Mouse (Mus musculus): ENCODE measurements around the gene Ern2. TPM values are rescaled to one million over a fixed set of nuclear protein-coding genes. Genes with fewer than 3 reads are reported as not detected.

Ern2 gene
- polyA plus RNA-seq, 1 experiment from 2014 or later: 0.25 TPM

GRCm38 (mm10) chr7:122196771-122197170 lies 10.8 kb upstream of the Ern2 start:
- H3K27ac ChIP-seq: no peak overlapping the region
- H3K27me3 ChIP-seq (replicated peaks): no peaks in the 10 kb centered on the region
- no peak overlapping the region for H3K4me2 ChIP-seq (replicated peaks)
- WGBS: 91% methylated on average over 9 of the region's 9 CpGs
- H3K9ac ChIP-seq: no peak overlapping the region
- no peaks in the 10 kb centered on the region for H3K4me1 ChIP-seq
- no peak for ATAC-seq (ENCODE audit: low FRiP score, low read depth)
- no peaks in the 10 kb centered on the region for H3K9me3 ChIP-seq
- no peak overlapping the region for H3K4me3 ChIP-seq
- H3K36me3 ChIP-seq: no peaks in the 10 kb centered on the region

- Histone ChIP-seq H3K9ac (no peak overlapping the region), H3K9me3 (no peaks in the 10 kb centered on the region), H3K4me3 (no peak overlapping the region), H3K36me3 (no peaks in the 10 kb centered on the region), H3K27me3 (replicated peaks) (no peaks in the 10 kb centered on the region), H3K4me2 (replicated peaks) (no peak overlapping the region), H3K4me1 (no peaks in the 10 kb centered on the region), H3K27ac (no peak overlapping the region)
- no peak for ATAC-seq (ENCODE audit: low FRiP score, low read depth)
Measured at GRCm38 (mm10) chr7:122193919-122194318, 7.9 kb upstream of the Ern2 start.

- H3K9me3 ChIP-seq: no peaks in the 10 kb centered on the region
Measured at GRCm38 (mm10) chr7:122191097-122191496, 5.1 kb upstream of the Ern2 start.

GRCm38 (mm10) chr7:122189484-122189883 lies 3.5 kb upstream of the Ern2 start:
- H3K9me3 ChIP-seq: no peaks in the 10 kb centered on the region
- WGBS: 36% methylated on average over 7 of the region's 7 CpGs
- no peak for ATAC-seq (ENCODE audit: low FRiP score, low read depth)
- no peak overlapping the region for H3K4me2 ChIP-seq (replicated peaks)
- no peak overlapping the region for H3K27ac ChIP-seq
- H3K27me3 ChIP-seq (replicated peaks): no peaks in the 10 kb centered on the region
- H3K4me1 ChIP-seq: no peaks in the 10 kb centered on the region
- H3K36me3 ChIP-seq: no peaks in the 10 kb centered on the region
- no peak overlapping the region for H3K9ac ChIP-seq
- no peak overlapping the region for H3K4me3 ChIP-seq

More at GRCm38 (mm10) chr7:122191097-122191496, 5.1 kb upstream of the Ern2 start:
- Histone ChIP-seq H3K9ac (no peak overlapping the region), H3K36me3 (no peaks in the 10 kb centered on the region), H3K27me3 (replicated peaks) (no peaks in the 10 kb centered on the region), H3K4me1 (no peaks in the 10 kb centered on the region), H3K4me3 (no peak overlapping the region), H3K4me2 (replicated peaks) (no peak overlapping the region), H3K27ac (no peak overlapping the region)
- WGBS: 62% methylated on average over 10 of the region's 10 CpGs
- no peak for ATAC-seq (ENCODE audit: low FRiP score, low read depth)

GRCm38 (mm10) chr7:122184569-122184968 lies 1.4 kb downstream of the Ern2 start:
- Histone ChIP-seq H3K4me3 (no peak overlapping the region), H3K9me3 (no peaks in the 10 kb centered on the region), H3K36me3 (no peaks in the 10 kb centered on the region), H3K27ac (no peak overlapping the region), H3K4me1 (no peaks in the 10 kb centered on the region), H3K27me3 (replicated peaks) (no peaks in the 10 kb centered on the region), H3K4me2 (replicated peaks) (no peak overlapping the region), H3K9ac (no peak overlapping the region)
- WGBS: 70% methylated on average over 5 of the region's 5 CpGs
- ATAC-seq (ENCODE audit: low FRiP score, low read depth): no peak

GRCm38 (mm10) chr7:122180720-122181119 lies 5.3 kb downstream of the Ern2 start:
- H3K4me2 ChIP-seq (replicated peaks): no peak overlapping the region
- no peak overlapping the region for H3K9ac ChIP-seq
- H3K4me3 ChIP-seq: no peak overlapping the region
- no peak for ATAC-seq (ENCODE audit: low FRiP score, low read depth)
- no peaks in the 10 kb centered on the region for H3K27me3 ChIP-seq (replicated peaks)
- H3K27ac ChIP-seq: no peak overlapping the region
- no peaks in the 10 kb centered on the region for H3K9me3 ChIP-seq
- WGBS: 92% methylated on average over 7 of the region's 7 CpGs
- H3K36me3 ChIP-seq: no peaks in the 10 kb centered on the region
- no peaks in the 10 kb centered on the region for H3K4me1 ChIP-seq

- 74% methylated on average over 10 of the region's 10 CpGs for WGBS
- ATAC-seq (ENCODE audit: low FRiP score, low read depth): no peak
Measured at GRCm38 (mm10) chr7:122171613-122172012, 14.4 kb downstream of the Ern2 start.

GRCm38 (mm10) chr7:122170705-122171104 lies 15.3 kb downstream of the Ern2 start:
- 87% methylated on average over 6 of the region's 6 CpGs for WGBS
- H3K4me2 ChIP-seq (replicated peaks): no peak overlapping the region
- no peak overlapping the region for H3K9ac ChIP-seq
- H3K4me1 ChIP-seq: no peaks in the 10 kb centered on the region
- H3K27ac ChIP-seq: no peak overlapping the region
- H3K36me3 ChIP-seq: peaks cover 49% of the 10 kb centered on the region
- no peak for ATAC-seq (ENCODE audit: low FRiP score, low read depth)
- H3K9me3 ChIP-seq: no peaks in the 10 kb centered on the region
- no peaks in the 10 kb centered on the region for H3K27me3 ChIP-seq (replicated peaks)
- no peak overlapping the region for H3K4me3 ChIP-seq

More at GRCm38 (mm10) chr7:122171613-122172012, 14.4 kb downstream of the Ern2 start:
- H3K36me3 ChIP-seq: peaks cover 39% of the 10 kb centered on the region
- H3K27me3 ChIP-seq (replicated peaks): no peaks in the 10 kb centered on the region
- no peak overlapping the region for H3K4me2 ChIP-seq (replicated peaks)
- no peaks in the 10 kb centered on the region for H3K4me1 ChIP-seq
- H3K4me3 ChIP-seq: no peak overlapping the region
- no peak overlapping the region for H3K27ac ChIP-seq
- H3K9me3 ChIP-seq: no peaks in the 10 kb centered on the region
- no peak overlapping the region for H3K9ac ChIP-seq

- Histone ChIP-seq H3K4me3 (no peak overlapping the region), H3K4me1 (no peaks in the 10 kb centered on the region), H3K27ac (no peak overlapping the region), H3K27me3 (replicated peaks) (no peaks in the 10 kb centered on the region), H3K9ac (no peak overlapping the region), H3K9me3 (no peaks in the 10 kb centered on the region), H3K4me2 (replicated peaks) (no peak overlapping the region), H3K36me3 (peaks cover 75% of the 10 kb centered on the region)
- ATAC-seq (ENCODE audit: low FRiP score, low read depth): no peak
- 88% methylated on average over 7 of the region's 7 CpGs for WGBS
Measured at GRCm38 (mm10) chr7:122167203-122167602, 18.8 kb downstream of the Ern2 start.

- H3K4me1 ChIP-seq: peaks cover 26% of the 10 kb centered on the region
- 94% methylated on average over 7 of the region's 8 CpGs for WGBS
- H3K27ac ChIP-seq: no peak overlapping the region
- no peaks in the 10 kb centered on the region for H3K9me3 ChIP-seq
- no peak overlapping the region for H3K4me3 ChIP-seq
- H3K4me2 ChIP-seq (replicated peaks): no peak overlapping the region
- no peaks in the 10 kb centered on the region for H3K27me3 ChIP-seq (replicated peaks)
- H3K36me3 ChIP-seq: peaks cover 66% of the 10 kb centered on the region
- no peak overlapping the region for H3K9ac ChIP-seq
- ATAC-seq (ENCODE audit: low FRiP score, low read depth): no peak
Measured at GRCm38 (mm10) chr7:122163766-122164165, 22.2 kb downstream of the Ern2 start.

- peak overlapping the region; percentile 76 for H3K4me2 ChIP-seq (replicated peaks)
- H3K4me3 ChIP-seq: peak overlapping the region; percentile 67
- under 1% methylated on average over 12 of the region's 12 CpGs for WGBS
- H3K9ac ChIP-seq: peak overlapping the region; percentile 54
- no peaks in the 10 kb centered on the region for H3K9me3 ChIP-seq
- ATAC-seq (ENCODE audit: low FRiP score, low read depth): no peak
- H3K4me1 ChIP-seq: peaks cover 45% of the 10 kb centered on the region
- H3K27me3 ChIP-seq (replicated peaks): no peaks in the 10 kb centered on the region
- peaks cover 32% of the 10 kb centered on the region for H3K36me3 ChIP-seq
- no peak overlapping the region for H3K27ac ChIP-seq
Measured at GRCm38 (mm10) chr7:122160037-122160436, 26.0 kb downstream of the Ern2 start.

GRCm38 (mm10) chr7:122158915-122159902 lies 26.8 kb downstream of the Ern2 start, which contains the start of gene Plk1:
Gene Plk1 (plus strand): TSS chr7:122159439.
- H3K9me3 ChIP-seq: no peaks in the 10 kb centered on the region
- peaks cover 25% of the 10 kb centered on the region for H3K36me3 ChIP-seq
- peak within 1 kb of the TSS; percentile 67 for H3K4me3 ChIP-seq
- H3K9ac ChIP-seq: peak within 1 kb of the TSS; percentile 60
- H3K27ac ChIP-seq: peak within 1 kb of the TSS; percentile 15; the same call in 1 of the 2 replicates
- under 1% methylated on average over 63 of the region's 63 CpGs for WGBS
- ATAC-seq (ENCODE audit: low FRiP score, low read depth): peak; percentile 96
- H3K4me2 ChIP-seq (replicated peaks): peak within 1 kb of the TSS; percentile 76
- no peaks in the 10 kb centered on the region for H3K27me3 ChIP-seq (replicated peaks)
- H3K4me1 ChIP-seq: peaks cover 45% of the 10 kb centered on the region
